Mouse (Mus musculus): ENCODE measurements around the gene Ptms. TPM values are rescaled to one million over a fixed set of nuclear protein-coding genes. Genes with fewer than 3 reads are reported as not detected.

Ptms gene
- total RNA-seq, 2 experiments from 2014 or later, result 16.1 to 33.0 TPM

DNA sequence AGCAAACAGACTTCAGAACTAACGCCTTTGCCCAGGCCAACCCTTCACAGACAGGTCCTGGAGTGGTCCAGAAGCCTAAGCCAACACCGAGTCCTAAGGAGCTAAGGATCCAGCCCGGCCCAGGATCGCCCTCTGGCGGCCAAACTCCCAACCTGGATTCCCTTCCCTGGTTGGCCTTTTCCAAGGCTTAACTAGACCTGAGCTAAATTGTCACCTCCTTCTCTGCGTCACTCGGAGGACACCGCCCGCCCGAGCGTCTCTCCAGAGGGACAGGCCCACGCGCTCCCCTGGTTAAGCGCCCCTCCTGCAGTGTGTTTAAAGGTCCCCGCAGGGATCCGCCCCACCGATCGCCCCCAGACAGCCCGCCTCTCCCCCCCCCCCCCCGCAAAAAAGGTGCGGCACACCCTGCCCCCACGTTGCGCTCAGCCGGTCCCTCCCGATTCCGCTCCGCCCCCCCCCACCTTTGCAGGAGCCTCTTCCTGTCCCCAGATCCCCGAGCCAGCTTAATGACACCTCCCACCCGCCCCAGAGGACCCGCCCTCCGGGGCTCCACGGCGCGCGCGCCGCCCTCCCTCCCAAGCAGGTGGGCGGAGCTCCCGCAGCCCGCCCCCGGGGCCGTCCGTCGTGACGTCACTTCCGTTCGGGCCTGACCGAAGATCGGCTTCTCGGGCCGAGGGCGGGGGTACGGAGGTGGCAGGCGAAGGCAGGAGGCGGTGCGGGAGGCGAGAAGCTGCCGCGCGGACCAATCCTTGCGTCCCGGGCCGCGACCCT, 11.0 kb upstream of the Ptms start, which contains the start of gene Mlf2:
Mlf2 (plus strand) TSS at position 633 of the 771 bp plus-strand sequence.
- ATAC-seq (replicated peaks; ENCODE audit: poor library complexity, severe bottlenecking), result peak; percentile 80

GRCm38 (mm10) chr6:124930231-124930630, 10.3 kb upstream of the Ptms start:
- no peak for ATAC-seq (replicated peaks; ENCODE audit: poor library complexity, severe bottlenecking)

DNA sequence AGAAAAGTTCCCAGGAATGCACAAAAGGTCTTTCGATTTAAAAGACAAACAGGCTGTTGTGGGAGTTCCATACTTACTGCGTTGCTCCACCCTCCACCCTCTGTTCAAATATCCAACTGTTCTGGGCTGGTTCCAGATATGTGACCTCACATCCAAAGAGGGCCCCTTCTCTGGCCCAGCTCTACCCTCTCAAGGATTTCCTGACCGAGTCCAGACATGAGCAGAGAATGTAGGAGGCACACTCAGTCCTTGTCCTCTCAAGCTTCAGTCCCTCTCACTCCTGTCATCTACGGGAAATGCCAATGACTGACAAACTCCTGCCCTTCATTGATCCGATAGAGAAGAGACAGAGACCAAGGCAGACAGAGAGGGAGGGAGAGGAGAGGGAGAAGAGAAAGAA, 6.0 kb upstream of the Ptms start:
- no peak for ATAC-seq (replicated peaks; ENCODE audit: poor library complexity, severe bottlenecking)

GRCm38 (mm10) chr6:124925173-124925793, 5.4 kb upstream of the Ptms start:
- ATAC-seq (replicated peaks; ENCODE audit: poor library complexity, severe bottlenecking), result no peak

GRCm38 (mm10) chr6:124921539-124921938, 1.6 kb upstream of the Ptms start:
- peak; percentile 65 for ATAC-seq (replicated peaks; ENCODE audit: poor library complexity, severe bottlenecking)

DNA sequence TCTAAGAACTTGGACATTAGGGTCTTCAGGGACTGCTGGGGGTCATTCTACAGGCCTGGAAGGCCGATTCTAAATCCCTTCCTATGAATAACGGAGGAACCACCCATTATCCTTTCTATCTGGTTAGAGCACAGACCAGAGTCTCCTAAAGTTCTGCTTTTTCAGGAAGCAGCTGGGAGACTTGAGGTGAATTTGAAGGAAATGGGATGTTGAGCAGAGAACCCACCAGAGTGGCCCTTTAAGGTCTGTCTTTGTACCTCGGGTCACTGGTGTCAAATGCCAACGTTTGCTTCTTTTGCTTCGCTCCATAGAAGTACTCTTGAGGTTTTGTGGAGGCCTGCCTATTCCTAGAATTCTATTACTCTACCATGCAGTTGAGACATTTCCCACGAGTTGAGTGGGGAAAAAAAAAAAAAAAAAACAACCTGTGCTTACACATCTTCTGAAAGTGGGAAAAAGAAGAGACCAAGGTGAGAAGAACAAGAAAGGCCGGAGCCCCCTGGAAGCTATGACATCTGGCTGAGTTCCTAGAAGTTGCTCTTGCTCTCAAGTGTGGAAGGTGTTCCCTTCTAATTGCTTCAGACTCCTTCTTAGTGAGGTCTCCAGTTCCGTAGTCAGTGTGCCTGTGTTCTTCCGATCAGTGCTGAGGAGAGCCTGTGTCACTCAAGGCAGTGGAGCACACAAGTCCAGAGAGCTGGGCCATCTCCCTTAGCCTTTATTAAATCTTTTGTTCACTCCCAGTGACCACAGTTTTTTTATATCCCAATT, 599 bp upstream of the Ptms start:
- no peak for ATAC-seq (replicated peaks; ENCODE audit: poor library complexity, severe bottlenecking)

GRCm38 (mm10) chr6:124918890-124919627, 844 bp downstream of the Ptms start:
- ATAC-seq (replicated peaks; ENCODE audit: poor library complexity, severe bottlenecking), result no peak

- ATAC-seq (replicated peaks; ENCODE audit: poor library complexity, severe bottlenecking), result no peak
Observed at GRCm38 (mm10) chr6:124918331-124918690, 1.6 kb downstream of the Ptms start.

- peak; percentile 13; the same call in 1 of the 2 replicates for ATAC-seq (replicated peaks; ENCODE audit: poor library complexity, severe bottlenecking)
Observed at GRCm38 (mm10) chr6:124917518-124918330, 2.2 kb downstream of the Ptms start.

DNA sequence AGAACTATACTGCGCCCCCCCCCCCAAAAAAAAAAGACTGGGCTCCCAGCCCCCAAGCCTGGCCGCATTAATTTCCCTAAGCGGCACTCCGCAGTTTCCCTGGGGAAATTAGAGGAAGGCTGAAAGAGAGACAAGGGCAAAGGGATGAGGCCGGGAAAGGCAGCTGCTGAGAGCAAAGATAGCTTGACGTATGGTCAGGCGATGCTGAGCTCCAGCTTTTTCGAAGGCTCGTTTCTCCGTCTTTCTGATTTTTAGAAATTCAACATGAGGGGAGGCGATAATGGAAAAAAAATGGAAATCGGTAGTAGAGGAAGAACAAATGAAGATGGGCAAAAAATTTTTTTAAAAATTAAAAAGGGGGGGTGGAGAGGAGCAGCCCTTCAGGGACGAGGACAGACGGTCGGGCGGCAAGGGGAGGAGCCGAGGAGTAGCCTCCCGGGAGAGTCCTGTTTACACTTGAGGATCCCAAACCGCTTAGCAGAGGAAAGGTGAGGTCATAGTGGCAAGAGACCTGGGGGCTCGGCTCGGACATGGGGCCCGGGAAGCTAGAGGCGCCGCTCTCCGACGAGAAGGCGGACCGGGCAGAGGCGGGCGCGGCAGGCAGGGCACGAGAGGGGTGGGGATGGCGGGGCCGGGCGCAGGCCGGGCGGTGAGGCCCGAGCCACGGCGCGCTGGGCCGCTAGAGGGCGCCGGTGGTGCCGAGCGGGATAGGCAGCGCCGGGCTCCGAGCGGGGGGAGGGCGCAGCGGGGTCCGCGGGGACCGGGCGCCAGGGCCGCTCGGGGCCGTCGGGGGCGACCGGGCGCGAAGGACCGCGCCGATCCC, 3.0 kb downstream of the Ptms start:
- ATAC-seq (replicated peaks; ENCODE audit: poor library complexity, severe bottlenecking), result peak; percentile 68

- 0 out of 2 replicates have a peak, but pooled peaks have one; percentile 12 for ATAC-seq (replicated peaks; ENCODE audit: poor library complexity, severe bottlenecking)
Observed at GRCm38 (mm10) chr6:124915942-124916694, 3.8 kb downstream of the Ptms start.

DNA sequence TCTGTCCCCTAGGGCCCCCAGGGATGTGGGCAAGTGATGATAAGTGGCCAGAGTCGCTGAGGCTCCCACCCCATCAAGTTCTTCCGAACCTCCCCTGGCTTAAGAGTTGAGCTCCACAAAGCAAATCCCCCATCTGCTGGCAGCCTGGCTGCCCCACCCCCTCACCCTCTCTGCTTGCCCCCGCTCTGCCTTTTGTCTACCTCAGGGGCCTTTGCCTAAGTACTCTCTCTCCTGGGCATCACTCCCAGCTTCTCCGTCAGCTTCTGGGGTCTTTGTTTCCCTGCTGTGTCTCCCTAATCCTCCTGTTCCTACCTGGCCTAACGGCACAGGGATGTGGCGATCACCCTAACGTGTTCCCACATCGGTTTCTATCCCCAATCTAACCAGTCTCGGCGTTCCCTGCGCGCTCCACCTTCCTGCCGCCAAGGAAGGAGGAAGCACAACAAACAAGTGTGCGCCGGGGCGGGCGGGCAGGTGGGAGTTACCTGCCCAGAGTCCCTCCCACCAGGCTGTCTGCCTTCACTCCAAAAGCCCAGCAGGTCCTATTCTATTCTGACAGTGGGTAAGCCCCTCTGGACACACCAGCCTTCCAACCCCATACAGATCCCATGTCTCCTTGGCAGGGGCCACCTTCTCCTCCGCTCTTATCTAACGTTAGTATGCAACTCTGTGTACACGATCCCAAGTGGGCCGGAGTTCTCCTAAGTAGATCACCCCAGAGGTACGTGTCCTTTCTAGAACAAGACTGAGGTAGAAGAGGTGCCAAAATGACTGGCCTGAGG, 4.6 kb downstream of the Ptms start:
- ATAC-seq (replicated peaks; ENCODE audit: poor library complexity, severe bottlenecking), result no peak

GRCm38 (mm10) chr6:124914511-124914910, 5.4 kb downstream of the Ptms start:
- no peak for ATAC-seq (replicated peaks; ENCODE audit: poor library complexity, severe bottlenecking)

DNA sequence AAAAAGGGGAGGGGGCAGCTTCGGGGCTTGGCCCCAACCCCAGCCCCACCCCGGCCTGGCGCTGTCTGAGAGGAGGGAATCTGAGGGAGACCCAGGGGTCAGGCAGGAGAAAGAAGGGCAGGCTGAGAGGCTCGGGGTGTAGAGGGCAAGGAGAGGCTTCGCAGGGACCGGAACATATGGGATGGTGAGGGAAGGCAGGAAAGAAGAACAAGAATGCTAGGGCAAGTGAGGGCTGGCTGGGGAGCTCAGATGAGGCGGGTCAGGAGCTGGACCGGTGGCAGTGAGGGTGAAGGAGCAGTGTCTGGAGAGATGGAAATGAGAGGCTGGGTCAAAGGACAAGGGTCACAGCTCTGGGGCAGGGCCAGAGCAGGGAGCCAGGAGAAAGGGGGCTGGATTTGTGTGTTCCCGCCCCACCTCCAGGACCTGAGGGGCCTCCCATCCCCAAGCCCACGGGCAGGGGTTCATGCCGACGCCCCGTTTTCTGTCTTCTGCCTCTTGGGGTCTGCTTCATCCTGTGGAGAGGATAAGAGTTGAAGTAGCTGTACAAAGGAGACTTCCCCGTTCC, 6.1 kb downstream of the Ptms start:
- no peak for ATAC-seq (replicated peaks; ENCODE audit: poor library complexity, severe bottlenecking)

GRCm38 (mm10) chr6:124913214-124913613, 6.7 kb downstream of the Ptms start:
- peak; percentile 38 for ATAC-seq (replicated peaks; ENCODE audit: poor library complexity, severe bottlenecking)

DNA sequence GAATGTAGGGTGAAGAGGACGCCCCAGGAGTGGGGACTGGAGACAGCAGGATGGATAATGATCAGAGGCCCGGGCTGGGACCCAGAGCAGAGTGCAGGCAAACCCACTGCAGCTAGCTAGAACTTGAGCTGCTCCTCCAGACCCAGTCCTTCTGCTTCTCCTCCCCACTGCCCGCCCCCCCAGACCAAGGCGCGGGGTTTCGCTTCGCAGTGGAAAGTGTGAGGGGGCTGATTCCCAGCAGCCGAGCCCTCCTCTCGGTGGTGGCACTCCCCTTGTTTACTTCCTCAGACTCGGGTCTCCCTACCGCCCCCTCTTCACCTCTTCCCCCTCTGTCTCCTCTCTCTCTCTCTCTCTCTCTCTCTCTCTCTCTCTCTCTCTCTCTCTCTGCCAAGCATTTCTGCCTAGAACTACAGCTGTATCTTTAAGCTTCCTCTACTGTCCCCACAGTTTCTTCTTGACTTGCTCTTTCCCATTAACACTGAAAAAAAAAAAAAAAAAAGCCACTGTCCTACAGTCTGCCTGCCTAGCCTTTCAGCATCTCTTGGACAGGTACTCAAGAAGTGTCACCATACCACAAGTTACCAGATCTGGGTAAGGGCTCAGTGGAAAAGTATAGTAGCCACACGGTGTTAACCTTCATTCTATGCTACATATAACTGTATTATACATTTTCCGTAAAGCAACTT, 8.2 kb downstream of the Ptms start, which contains the start of gene Lag3:
Lag3 (minus strand) TSS at position 173 of the 686 bp plus-strand sequence.
- peak; percentile 58 for ATAC-seq (replicated peaks; ENCODE audit: poor library complexity, severe bottlenecking)
